Mouse (Mus musculus) kidney, embryonic 15.5 days (tissue): ENCODE results near the gene Cacnb4. TPM values are rescaled to one million over a fixed set of nuclear protein-coding genes. Genes with fewer than 3 reads are reported as not detected.

Experiments used
- ATAC-seq: fragments of 200-750 bp; cut with Nextera tagmentation; replicated peaks from 2 replicates; pipeline ENCODE4 v1.8.0; 2017; ENCODE audit warnings: moderate TSS enrichment; ENCODE audit not compliant: low FRiP score
- H3K27ac ChIP-seq: fragments of 300-500 bp; sonication (generic); 2 replicates; pipeline ENCODE4 v1.5.1; 2015; ENCODE audit warnings: mild to moderate bottlenecking, inconsistent platforms
- H3K27me3 ChIP-seq: fragments of 300-500 bp; sonication (generic); 2 replicates; pipeline ENCODE4 v1.6.1; 2015; ENCODE audit warnings: inconsistent platforms
- H3K36me3 ChIP-seq: fragments of 300-500 bp; sonication (generic); 2 replicates; pipeline ENCODE4 v1.6.1; 2015; ENCODE audit warnings: inconsistent platforms
- H3K4me1 ChIP-seq: fragments of 300-500 bp; sonication (generic); 2 replicates; pipeline ENCODE4 v1.6.1; 2015; ENCODE audit warnings: inconsistent platforms
- H3K4me2 ChIP-seq: fragments of 300-500 bp; sonication (generic); 2 replicates; pipeline ENCODE4 v1.6.1; 2015; ENCODE audit warnings: moderate library complexity, mild to moderate bottlenecking, inconsistent platforms
- H3K4me3 ChIP-seq: fragments of 300-500 bp; sonication (generic); replicated peaks from 2 replicates; pipeline ENCODE4 v1.5.1; 2015; ENCODE audit warnings: mild to moderate bottlenecking, inconsistent platforms
- H3K9ac ChIP-seq: fragments of 300-500 bp; sonication (generic); 2 replicates; pipeline ENCODE4 v1.6.1; 2015; ENCODE audit warnings: mild to moderate bottlenecking, inconsistent platforms
- H3K9me3 ChIP-seq: fragments of 300-500 bp; sonication (generic); replicated peaks from 2 replicates; pipeline ENCODE4 v1.6.1; 2016; ENCODE audit warnings: inconsistent platforms
- WGBS: fragments of 180-500 bp; shearing (Covaris S2); methylation state at CpG from one replicate; pipeline ENCODE4 v1.1.7; 2015; ENCODE audit warnings: mixed read lengths; 5-methylcytosine and 5-hydroxymethylcytosine counted together
- polyA plus RNA-seq: library from polyadenylated mRNA; unstranded; fragments of >200 nt; fragmentation: Nextera tagmentation; extraction: Ambion mirVana; gene quantifications from 2 replicates; pipeline ENCODE4 v1.2.1, GENCODE M21; 2015

The Cacnb4 gene
- polyA plus RNA-seq, 1 experiment from 2014 or later, result 3.7 TPM

GRCm38 (mm10) chr2:52505164-52505563 lies 171.5 kb downstream of the Cacnb4 start:
- ATAC-seq, result no peak
- no peak overlapping the region for H3K27ac ChIP-seq
- H3K4me2 ChIP-seq, result no peak overlapping the region
- no peak overlapping the region for H3K9ac ChIP-seq
- H3K9me3 ChIP-seq, result no peaks in the 10 kb centered on the region
- 83% methylated on average over 2 of the region's 2 CpGs for WGBS
- no peak overlapping the region for H3K4me3 ChIP-seq
- no peaks in the 10 kb centered on the region for H3K27me3 ChIP-seq
- no peaks in the 10 kb centered on the region for H3K4me1 ChIP-seq
- no peaks in the 10 kb centered on the region for H3K36me3 ChIP-seq

GRCm38 (mm10) chr2:52504762-52505161 lies 171.9 kb downstream of the Cacnb4 start:
- H3K27me3 ChIP-seq, result no peaks in the 10 kb centered on the region
- no peak overlapping the region for H3K9ac ChIP-seq
- no peak for ATAC-seq
- no peak overlapping the region for H3K4me3 ChIP-seq
- H3K9me3 ChIP-seq, result no peaks in the 10 kb centered on the region
- H3K27ac ChIP-seq, result no peak overlapping the region
- 78% methylated on average over 3 of the region's 3 CpGs for WGBS
- no peaks in the 10 kb centered on the region for H3K36me3 ChIP-seq
- 0 out of 2 replicates have a peak, but pooled peaks cover 2% of the 10 kb centered on the region for H3K4me1 ChIP-seq
- H3K4me2 ChIP-seq, result no peak overlapping the region

- Histone ChIP-seq H3K9ac (no peak overlapping the region), H3K27me3 (no peaks in the 10 kb centered on the region), H3K36me3 (no peaks in the 10 kb centered on the region), H3K4me1 (peaks cover 5% of the 10 kb centered on the region; the same call in 1 of the 2 replicates), H3K4me2 (no peak overlapping the region), H3K4me3 (no peak overlapping the region), H3K27ac (no peak overlapping the region), H3K9me3 (no peaks in the 10 kb centered on the region)
- ATAC-seq, result no peak
- WGBS, result 71% methylated on average over 6 of the region's 6 CpGs
These were observed 176.8 kb downstream of the Cacnb4 start for GRCm38 (mm10) chr2:52499849-52500262.

GRCm38 (mm10) chr2:52499101-52499537 lies 177.5 kb downstream of the Cacnb4 start:
- H3K9me3 ChIP-seq, result no peaks in the 10 kb centered on the region
- no peak overlapping the region for H3K27ac ChIP-seq
- no peak for ATAC-seq
- H3K4me1 ChIP-seq, result peaks cover 11% of the 10 kb centered on the region; the same call in 1 of the 2 replicates
- H3K4me3 ChIP-seq, result no peak overlapping the region
- no peak overlapping the region for H3K9ac ChIP-seq
- no peaks in the 10 kb centered on the region for H3K36me3 ChIP-seq
- WGBS, result 77% methylated on average over 12 of the region's 12 CpGs
- no peak overlapping the region for H3K4me2 ChIP-seq
- H3K27me3 ChIP-seq, result no peaks in the 10 kb centered on the region

GRCm38 (mm10) chr2:52495097-52495694 lies 181.4 kb downstream of the Cacnb4 start:
- Histone ChIP-seq H3K36me3 (no peaks in the 10 kb centered on the region), H3K9ac (no peak overlapping the region), H3K27me3 (no peaks in the 10 kb centered on the region), H3K4me2 (no peak overlapping the region), H3K9me3 (no peaks in the 10 kb centered on the region), H3K27ac (no peak overlapping the region), H3K4me1 (peaks cover 17% of the 10 kb centered on the region; the same call in 1 of the 2 replicates), H3K4me3 (no peak overlapping the region)
- 87% methylated on average over 11 of the region's 11 CpGs for WGBS
- no peak for ATAC-seq

- peak overlapping the region; percentile 23; the same call in 1 of the 2 replicates for H3K4me2 ChIP-seq
- no peaks in the 10 kb centered on the region for H3K36me3 ChIP-seq
- H3K27ac ChIP-seq, result no peak overlapping the region
- ATAC-seq, result no peak
- H3K4me3 ChIP-seq, result no peak overlapping the region
- WGBS, result 41% methylated on average over 8 of the region's 8 CpGs
- no peaks in the 10 kb centered on the region for H3K9me3 ChIP-seq
- no peaks in the 10 kb centered on the region for H3K27me3 ChIP-seq
- peaks cover 14% of the 10 kb centered on the region; the same call in 1 of the 2 replicates for H3K4me1 ChIP-seq
- no peak overlapping the region for H3K9ac ChIP-seq
These were observed 182.4 kb downstream of the Cacnb4 start for GRCm38 (mm10) chr2:52494274-52494673.

GRCm38 (mm10) chr2:52492867-52493266 lies 183.8 kb downstream of the Cacnb4 start:
- 44% methylated on average over 13 of the region's 13 CpGs for WGBS
- H3K27me3 ChIP-seq, result no peaks in the 10 kb centered on the region
- no peak overlapping the region for H3K27ac ChIP-seq
- no peak for ATAC-seq
- no peak overlapping the region for H3K9ac ChIP-seq
- H3K4me2 ChIP-seq, result no peak overlapping the region
- no peak overlapping the region for H3K4me3 ChIP-seq
- no peaks in the 10 kb centered on the region for H3K9me3 ChIP-seq
- H3K4me1 ChIP-seq, result peaks cover 14% of the 10 kb centered on the region; the same call in 1 of the 2 replicates
- H3K36me3 ChIP-seq, result no peaks in the 10 kb centered on the region

GRCm38 (mm10) chr2:52489840-52490239 lies 186.8 kb downstream of the Cacnb4 start:
- H3K4me3 ChIP-seq, result no peak overlapping the region
- no peaks in the 10 kb centered on the region for H3K27me3 ChIP-seq
- no peak overlapping the region for H3K27ac ChIP-seq
- no peaks in the 10 kb centered on the region for H3K9me3 ChIP-seq
- no peaks in the 10 kb centered on the region for H3K36me3 ChIP-seq
- H3K9ac ChIP-seq, result no peak overlapping the region
- H3K4me2 ChIP-seq, result no peak overlapping the region
- ATAC-seq, result no peak
- 55% methylated on average over 1 of the region's 1 CpGs for WGBS
- H3K4me1 ChIP-seq, result peaks cover 11% of the 10 kb centered on the region; the same call in 1 of the 2 replicates

GRCm38 (mm10) chr2:52483496-52483895 lies 193.1 kb downstream of the Cacnb4 start:
- H3K4me3 ChIP-seq, result no peak overlapping the region
- H3K36me3 ChIP-seq, result no peaks in the 10 kb centered on the region
- peaks cover 3% of the 10 kb centered on the region; the same call in 1 of the 2 replicates for H3K4me1 ChIP-seq
- no peaks in the 10 kb centered on the region for H3K27me3 ChIP-seq
- no peaks in the 10 kb centered on the region for H3K9me3 ChIP-seq
- no peak overlapping the region for H3K9ac ChIP-seq
- ATAC-seq, result no peak
- 63% methylated on average over 5 of the region's 5 CpGs for WGBS
- H3K27ac ChIP-seq, result no peak overlapping the region
- no peak overlapping the region for H3K4me2 ChIP-seq

- ATAC-seq, result no peak
- Histone ChIP-seq H3K27me3 (no peaks in the 10 kb centered on the region), H3K9ac (no peak overlapping the region), H3K9me3 (no peaks in the 10 kb centered on the region), H3K4me3 (no peak overlapping the region), H3K27ac (no peak overlapping the region), H3K36me3 (no peaks in the 10 kb centered on the region), H3K4me1 (peaks cover 10% of the 10 kb centered on the region; the same call in 1 of the 2 replicates), H3K4me2 (no peak overlapping the region)
- 81% methylated on average over 8 of the region's 8 CpGs for WGBS
These were observed 196.2 kb downstream of the Cacnb4 start for GRCm38 (mm10) chr2:52480476-52480875.

- Histone ChIP-seq H3K4me1 (peaks cover 7% of the 10 kb centered on the region; the same call in 1 of the 2 replicates), H3K36me3 (no peaks in the 10 kb centered on the region), H3K27me3 (no peaks in the 10 kb centered on the region), H3K9ac (no peak overlapping the region), H3K27ac (no peak overlapping the region), H3K4me2 (no peak overlapping the region), H3K4me3 (no peak overlapping the region), H3K9me3 (no peaks in the 10 kb centered on the region)
- ATAC-seq, result no peak
- 98% methylated on average over 5 of the region's 5 CpGs for WGBS
These were observed 198.1 kb downstream of the Cacnb4 start for GRCm38 (mm10) chr2:52478501-52478900.

GRCm38 (mm10) chr2:52477550-52477907 lies 199.1 kb downstream of the Cacnb4 start:
- ATAC-seq, result no peak
- Histone ChIP-seq H3K36me3 (no peaks in the 10 kb centered on the region), H3K4me2 (no peak overlapping the region), H3K9me3 (no peaks in the 10 kb centered on the region), H3K9ac (no peak overlapping the region), H3K4me1 (peaks cover 7% of the 10 kb centered on the region; the same call in 1 of the 2 replicates), H3K27me3 (no peaks in the 10 kb centered on the region), H3K4me3 (no peak overlapping the region), H3K27ac (no peak overlapping the region)
- 92% methylated on average over 13 of the region's 13 CpGs for WGBS
